Mouse (Mus musculus): Measurements from ENCODE around the gene Uox. TPM values are rescaled to one million over a fixed set of nuclear protein-coding genes. Genes with fewer than 3 reads are reported as not detected.

Uox gene
- polyA plus RNA-seq, 1 experiment from 2014 or later = not detected

GRCm38 (mm10) chr3:146657433-146657832 is 87.2 kb downstream of the Uox start:
- H3K27me3 ChIP-seq (ENCODE audit: control insufficient read depth, insufficient read depth, low read length) = no peaks in the 10 kb centered on the region
- ATAC-seq (ENCODE audit: low FRiP score) (no peak), DNase-seq (ENCODE audit: low spot score) (no peak)
- 89% methylated on average over 5 of the region's 5 CpGs for WGBS
- H3K4me2 ChIP-seq (replicated peaks) = no peak overlapping the region
- H3K4me3 ChIP-seq (replicated peaks; ENCODE audit: low read length) = no peak overlapping the region
- no peak overlapping the region for H3K9ac ChIP-seq
- H3K9me3 ChIP-seq (ENCODE audit: control insufficient read depth, low read length) = no peaks in the 10 kb centered on the region
- H3K27ac ChIP-seq = no peak overlapping the region
- H3K36me3 ChIP-seq (replicated peaks; ENCODE audit: control insufficient read depth, insufficient read depth) = no peaks in the 10 kb centered on the region
- H3K4me1 ChIP-seq (replicated peaks; ENCODE audit: control insufficient read depth, insufficient read depth, low read length) = no peaks in the 10 kb centered on the region

DNA sequence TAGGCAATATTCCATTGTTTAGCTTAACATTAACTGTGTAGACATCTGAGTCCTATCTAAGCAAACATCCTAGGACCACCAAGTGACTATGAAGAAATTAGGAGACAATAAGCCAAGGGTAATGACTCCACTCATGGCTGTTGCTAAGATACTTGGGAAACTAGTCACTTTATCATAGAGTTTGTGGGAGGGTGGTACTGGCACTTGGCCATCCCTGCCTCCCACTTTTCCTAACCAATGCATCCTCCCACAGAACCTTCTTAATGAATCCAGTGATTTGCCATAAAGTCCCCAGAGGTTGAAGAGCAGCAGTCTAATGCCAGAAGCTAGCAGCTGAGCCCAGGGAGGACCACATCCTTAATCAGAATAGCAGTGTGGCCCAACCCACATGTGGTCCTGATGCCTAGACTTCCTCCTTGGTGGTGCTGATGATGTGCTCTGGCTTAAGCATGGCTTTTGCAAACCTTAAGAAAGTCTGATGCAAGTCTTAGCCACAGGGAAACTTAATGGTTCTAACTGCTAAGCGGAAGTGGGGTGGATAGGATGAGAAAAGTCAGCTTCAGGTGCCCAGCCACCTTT is 87.9 kb downstream of the Uox start:
- H3K4me1 ChIP-seq (replicated peaks; ENCODE audit: control insufficient read depth, insufficient read depth, low read length) = no peaks in the 10 kb centered on the region
- no peak overlapping the region for H3K27ac ChIP-seq
- H3K9me3 ChIP-seq (ENCODE audit: control insufficient read depth, low read length) = no peaks in the 10 kb centered on the region
- no peaks in the 10 kb centered on the region for H3K27me3 ChIP-seq (ENCODE audit: control insufficient read depth, insufficient read depth, low read length)
- no peak overlapping the region for H3K9ac ChIP-seq
- H3K36me3 ChIP-seq (replicated peaks; ENCODE audit: control insufficient read depth, insufficient read depth) = no peaks in the 10 kb centered on the region
- H3K4me2 ChIP-seq (replicated peaks) = no peak overlapping the region
- 96% methylated on average over 1 of the region's 1 CpGs for WGBS
- no peak overlapping the region for H3K4me3 ChIP-seq (replicated peaks; ENCODE audit: low read length)
- ATAC-seq (ENCODE audit: low FRiP score) = no peak
- no peak for DNase-seq (ENCODE audit: low spot score)

DNA sequence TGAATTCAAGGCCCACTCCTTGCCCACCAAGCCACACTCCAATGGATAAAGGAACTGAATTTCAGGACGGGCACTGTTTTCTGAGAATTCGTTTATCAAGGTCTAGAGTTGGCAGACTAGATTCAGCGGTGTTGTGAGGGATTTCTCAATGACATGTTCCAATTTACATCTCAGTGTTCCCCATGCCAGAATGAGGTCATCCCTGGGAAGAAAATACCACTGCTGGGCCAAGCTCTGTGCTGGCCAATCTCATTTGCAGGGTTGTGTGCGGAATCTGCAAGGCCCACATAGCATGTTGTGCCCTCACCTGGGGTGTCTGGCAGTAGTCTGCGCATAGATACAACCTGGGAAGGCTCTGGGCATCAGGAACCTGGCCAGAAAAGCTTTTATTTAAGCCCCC is 89.1 kb downstream of the Uox start:
- Histone ChIP-seq H3K9me3 (ENCODE audit: control insufficient read depth, low read length) (no peaks in the 10 kb centered on the region), H3K4me2 (replicated peaks) (no peak overlapping the region), H3K27me3 (ENCODE audit: control insufficient read depth, insufficient read depth, low read length) (no peaks in the 10 kb centered on the region), H3K36me3 (replicated peaks; ENCODE audit: control insufficient read depth, insufficient read depth) (no peaks in the 10 kb centered on the region), H3K9ac (no peak overlapping the region), H3K27ac (no peak overlapping the region), H3K4me1 (replicated peaks; ENCODE audit: control insufficient read depth, insufficient read depth, low read length) (no peaks in the 10 kb centered on the region), H3K4me3 (replicated peaks; ENCODE audit: low read length) (no peak overlapping the region)
- 90% methylated on average over 5 of the region's 5 CpGs for WGBS
- ATAC-seq (ENCODE audit: low FRiP score) = no peak
- no peak for DNase-seq (ENCODE audit: low spot score)

DNA sequence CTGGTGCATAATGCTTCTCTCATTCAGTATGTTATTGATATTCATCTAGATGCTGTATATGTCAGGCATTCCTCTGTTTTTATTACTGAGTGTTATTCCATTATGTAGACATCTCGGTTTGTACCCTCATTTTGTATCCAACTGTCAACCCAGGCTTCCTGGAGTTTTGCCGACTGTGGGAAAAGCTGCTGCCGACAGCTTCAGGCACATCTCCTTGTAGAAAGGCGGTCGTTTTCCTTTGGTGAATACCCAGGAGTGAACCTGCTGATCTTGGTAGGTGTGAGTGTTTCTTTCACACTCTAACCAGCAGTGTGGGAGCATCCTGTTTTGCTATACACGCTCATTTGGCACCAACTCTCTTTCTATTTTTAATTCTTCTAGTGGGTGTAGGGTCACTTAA is 90.8 kb downstream of the Uox start:
- H3K36me3 ChIP-seq (replicated peaks; ENCODE audit: control insufficient read depth, insufficient read depth) = no peaks in the 10 kb centered on the region
- no peak overlapping the region for H3K4me3 ChIP-seq (replicated peaks; ENCODE audit: low read length)
- H3K9ac ChIP-seq = no peak overlapping the region
- no peak for ATAC-seq (ENCODE audit: low FRiP score)
- no peaks in the 10 kb centered on the region for H3K9me3 ChIP-seq (ENCODE audit: control insufficient read depth, low read length)
- 69% methylated on average over 6 of the region's 6 CpGs for WGBS
- DNase-seq (ENCODE audit: low spot score) = no peak
- no peaks in the 10 kb centered on the region for H3K4me1 ChIP-seq (replicated peaks; ENCODE audit: control insufficient read depth, insufficient read depth, low read length)
- H3K27me3 ChIP-seq (ENCODE audit: control insufficient read depth, insufficient read depth, low read length) = no peaks in the 10 kb centered on the region
- no peak overlapping the region for H3K4me2 ChIP-seq (replicated peaks)
- H3K27ac ChIP-seq = no peak overlapping the region

DNA sequence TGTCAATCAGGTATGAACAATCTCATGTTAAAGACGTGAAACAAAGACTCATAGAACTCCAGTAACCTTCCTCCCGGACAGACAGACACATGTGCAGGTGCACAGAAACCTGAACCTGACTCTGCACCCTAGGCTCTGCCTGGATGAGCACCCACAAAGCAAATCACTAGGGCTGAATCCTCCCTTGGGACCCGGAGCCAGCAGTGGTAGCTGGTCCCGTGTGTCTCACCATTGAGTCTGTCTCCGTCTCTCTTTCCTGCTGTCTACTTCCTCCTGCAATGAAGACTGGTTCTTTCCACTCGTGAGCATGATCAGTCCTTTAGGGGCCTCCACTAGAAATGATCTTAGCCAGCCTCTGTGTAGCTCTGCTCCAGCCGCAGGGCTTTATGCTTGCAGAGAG is 91.7 kb downstream of the Uox start:
- no peak overlapping the region for H3K4me2 ChIP-seq (replicated peaks)
- ATAC-seq (ENCODE audit: low FRiP score) (no peak), DNase-seq (ENCODE audit: low spot score) (no peak)
- WGBS = 87% methylated on average over 7 of the region's 7 CpGs
- no peaks in the 10 kb centered on the region for H3K9me3 ChIP-seq (ENCODE audit: control insufficient read depth, low read length)
- no peak overlapping the region for H3K27ac ChIP-seq
- no peak overlapping the region for H3K4me3 ChIP-seq (replicated peaks; ENCODE audit: low read length)
- no peaks in the 10 kb centered on the region for H3K27me3 ChIP-seq (ENCODE audit: control insufficient read depth, insufficient read depth, low read length)
- H3K4me1 ChIP-seq (replicated peaks; ENCODE audit: control insufficient read depth, insufficient read depth, low read length) = no peaks in the 10 kb centered on the region
- no peaks in the 10 kb centered on the region for H3K36me3 ChIP-seq (replicated peaks; ENCODE audit: control insufficient read depth, insufficient read depth)
- no peak overlapping the region for H3K9ac ChIP-seq

DNA sequence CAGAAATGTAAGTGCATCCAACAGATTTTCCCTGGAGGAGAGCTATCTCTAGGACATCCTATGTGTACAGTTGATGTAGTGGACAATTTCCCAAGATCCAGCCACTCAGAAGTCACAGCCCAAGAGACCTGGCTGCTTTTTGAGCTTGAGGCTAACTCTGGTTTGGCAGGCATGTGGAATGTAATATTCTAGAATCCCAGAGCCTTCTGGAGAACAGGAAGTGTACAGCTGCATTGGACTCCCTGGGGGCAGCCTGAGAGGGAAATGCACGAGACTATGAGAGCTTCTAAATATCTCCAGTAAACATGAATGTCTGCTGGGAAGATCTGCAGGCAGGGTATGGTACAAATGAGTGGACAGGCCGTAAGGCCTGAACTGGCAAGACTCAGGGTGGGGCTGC is 100.9 kb downstream of the Uox start:
- no peak overlapping the region for H3K27ac ChIP-seq
- no peak overlapping the region for H3K9ac ChIP-seq
- no peaks in the 10 kb centered on the region for H3K4me1 ChIP-seq (replicated peaks; ENCODE audit: control insufficient read depth, insufficient read depth, low read length)
- H3K9me3 ChIP-seq (ENCODE audit: control insufficient read depth, low read length) = no peaks in the 10 kb centered on the region
- no peak overlapping the region for H3K4me3 ChIP-seq (replicated peaks; ENCODE audit: low read length)
- 66% methylated on average over 2 of the region's 2 CpGs for WGBS
- no peaks in the 10 kb centered on the region for H3K27me3 ChIP-seq (ENCODE audit: control insufficient read depth, insufficient read depth, low read length)
- no peak overlapping the region for H3K4me2 ChIP-seq (replicated peaks)
- ATAC-seq (ENCODE audit: low FRiP score) = no peak
- H3K36me3 ChIP-seq (replicated peaks; ENCODE audit: control insufficient read depth, insufficient read depth) = no peaks in the 10 kb centered on the region
- DNase-seq (ENCODE audit: low spot score) = no peak

DNA sequence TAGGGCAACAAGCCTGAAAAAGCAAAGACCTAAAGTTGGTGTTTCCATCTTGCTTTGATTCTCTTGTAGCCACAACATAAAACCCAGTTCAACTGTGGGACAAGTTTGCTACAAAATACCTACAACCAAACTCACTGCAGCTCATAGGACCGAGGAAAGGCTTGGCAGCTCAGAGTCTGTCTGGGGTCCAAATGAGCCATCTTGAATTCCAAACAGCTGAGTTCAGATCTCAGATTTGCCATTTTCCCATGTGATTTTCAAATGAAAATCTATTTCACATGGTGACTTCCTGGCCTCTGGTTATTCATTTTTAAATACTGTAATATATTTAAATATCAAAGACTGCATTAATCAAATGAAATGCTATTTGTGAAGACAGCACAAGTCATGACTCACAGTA is 104.9 kb downstream of the Uox start:
- H3K9ac ChIP-seq = no peak overlapping the region
- ATAC-seq (ENCODE audit: low FRiP score) = no peak
- H3K9me3 ChIP-seq (ENCODE audit: control insufficient read depth, low read length) = no peaks in the 10 kb centered on the region
- no peak for DNase-seq (ENCODE audit: low spot score)
- no peaks in the 10 kb centered on the region for H3K4me1 ChIP-seq (replicated peaks; ENCODE audit: control insufficient read depth, insufficient read depth, low read length)
- H3K4me2 ChIP-seq (replicated peaks) = no peak overlapping the region
- H3K4me3 ChIP-seq (replicated peaks; ENCODE audit: low read length) = no peak overlapping the region
- WGBS = 92% methylated on average over 1 of the region's 1 CpGs
- no peaks in the 10 kb centered on the region for H3K36me3 ChIP-seq (replicated peaks; ENCODE audit: control insufficient read depth, insufficient read depth)
- no peak overlapping the region for H3K27ac ChIP-seq
- no peaks in the 10 kb centered on the region for H3K27me3 ChIP-seq (ENCODE audit: control insufficient read depth, insufficient read depth, low read length)

DNA sequence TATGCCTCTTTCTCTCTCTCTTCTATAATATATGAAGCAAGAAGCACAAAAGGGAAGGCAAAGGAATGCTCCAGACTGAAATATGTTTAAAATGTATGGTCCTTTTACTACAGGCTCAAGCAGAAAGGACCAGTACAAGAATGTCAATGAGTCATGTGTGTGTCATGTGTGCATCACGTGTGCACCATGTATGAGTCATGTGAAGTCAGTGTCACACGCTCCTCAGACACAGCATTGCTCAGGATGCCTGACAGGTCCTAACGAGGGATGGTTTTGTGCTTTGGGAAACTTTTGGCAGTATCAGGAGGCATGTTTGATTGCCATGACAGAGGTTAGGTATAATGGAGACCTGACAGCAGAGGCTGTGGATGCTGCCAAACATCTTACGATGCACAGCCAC is 106.0 kb downstream of the Uox start:
- Histone ChIP-seq H3K4me3 (replicated peaks; ENCODE audit: low read length) (no peak overlapping the region), H3K9me3 (ENCODE audit: control insufficient read depth, low read length) (no peaks in the 10 kb centered on the region), H3K36me3 (replicated peaks; ENCODE audit: control insufficient read depth, insufficient read depth) (no peaks in the 10 kb centered on the region), H3K4me1 (replicated peaks; ENCODE audit: control insufficient read depth, insufficient read depth, low read length) (no peaks in the 10 kb centered on the region), H3K4me2 (replicated peaks) (no peak overlapping the region), H3K27ac (no peak overlapping the region), H3K27me3 (ENCODE audit: control insufficient read depth, insufficient read depth, low read length) (no peaks in the 10 kb centered on the region), H3K9ac (no peak overlapping the region)
- DNase-seq (ENCODE audit: low spot score) = no peak
- no peak for ATAC-seq (ENCODE audit: low FRiP score)
- WGBS = 92% methylated on average over 4 of the region's 4 CpGs

DNA sequence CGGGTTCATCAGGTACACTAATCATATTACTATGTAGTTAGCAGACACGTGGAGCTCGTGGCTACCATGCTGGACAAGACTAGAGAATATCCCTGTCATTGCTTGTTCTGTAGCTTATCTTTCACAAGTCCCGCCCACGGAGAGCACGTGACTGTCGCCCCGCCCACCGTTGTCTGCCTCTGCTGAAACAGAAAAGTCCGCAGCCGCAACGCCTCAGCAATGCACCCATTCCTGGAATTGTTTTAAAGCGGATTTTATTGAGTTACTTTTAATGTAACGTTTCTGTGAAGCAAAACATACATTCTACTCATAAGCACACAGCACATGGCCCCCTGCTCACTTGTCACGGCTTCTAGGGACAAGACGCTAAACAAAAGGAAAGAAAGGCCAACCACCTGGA is 109.4 kb downstream of the Uox start:
- no peak for ATAC-seq (ENCODE audit: low FRiP score)
- H3K9ac ChIP-seq = no peak overlapping the region
- H3K27ac ChIP-seq = no peak overlapping the region
- WGBS = 93% methylated on average over 16 of the region's 16 CpGs
- H3K36me3 ChIP-seq (replicated peaks; ENCODE audit: control insufficient read depth, insufficient read depth) = no peaks in the 10 kb centered on the region
- H3K27me3 ChIP-seq (ENCODE audit: control insufficient read depth, insufficient read depth, low read length) = no peaks in the 10 kb centered on the region
- H3K4me1 ChIP-seq (replicated peaks; ENCODE audit: control insufficient read depth, insufficient read depth, low read length) = no peaks in the 10 kb centered on the region
- no peaks in the 10 kb centered on the region for H3K9me3 ChIP-seq (ENCODE audit: control insufficient read depth, low read length)
- DNase-seq (ENCODE audit: low spot score) = no peak
- H3K4me3 ChIP-seq (replicated peaks; ENCODE audit: low read length) = no peak overlapping the region
- H3K4me2 ChIP-seq (replicated peaks) = no peak overlapping the region

DNA sequence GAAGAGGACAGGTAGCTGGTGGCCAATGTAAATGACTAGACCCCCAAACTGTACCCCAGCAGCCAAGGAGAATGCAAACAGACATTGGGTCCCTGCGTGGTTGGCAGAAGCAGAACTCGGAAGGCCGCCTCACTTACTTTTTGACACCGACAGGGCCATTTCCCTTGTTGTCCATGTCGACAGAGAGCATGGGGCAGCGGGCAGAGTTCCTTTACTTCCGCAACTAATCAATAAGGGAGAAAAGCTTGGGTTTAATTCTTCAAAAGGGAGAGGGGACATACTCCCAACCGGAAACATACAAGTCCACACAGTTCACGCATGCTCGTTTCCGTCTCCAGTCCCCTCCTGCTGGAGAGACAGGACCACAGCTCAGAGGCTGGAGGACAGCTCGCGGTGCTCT is 110.4 kb downstream of the Uox start:
- 95% methylated on average over 13 of the region's 13 CpGs for WGBS
- H3K4me3 ChIP-seq (replicated peaks; ENCODE audit: low read length) = no peak overlapping the region
- no peak overlapping the region for H3K9ac ChIP-seq
- 0 out of 2 replicates have a peak, but pooled peaks cover 3% of the 10 kb centered on the region for H3K4me1 ChIP-seq (replicated peaks; ENCODE audit: control insufficient read depth, insufficient read depth, low read length)
- H3K27me3 ChIP-seq (ENCODE audit: control insufficient read depth, insufficient read depth, low read length) = no peaks in the 10 kb centered on the region
- DNase-seq (ENCODE audit: low spot score) (no peak), ATAC-seq (ENCODE audit: low FRiP score) (no peak)
- no peak overlapping the region for H3K4me2 ChIP-seq (replicated peaks)
- no peaks in the 10 kb centered on the region for H3K9me3 ChIP-seq (ENCODE audit: control insufficient read depth, low read length)
- no peaks in the 10 kb centered on the region for H3K36me3 ChIP-seq (replicated peaks; ENCODE audit: control insufficient read depth, insufficient read depth)
- no peak overlapping the region for H3K27ac ChIP-seq

Measured in hindbrain, embryonic 14.5 days (tissue).